Mouse (Mus musculus): ENCODE measurements around the gene 5031410I06Rik.
"Not testable (repeated sequence)": the region's sequence is repeated elsewhere in the genome, so short reads cannot be mapped to it uniquely, and the experiment has no call there.

The 5031410I06Rik gene

GRCm38 (mm10) chr5:26105262-26105661 lies at the start of gene 5031410I06Rik:
Gene 5031410I06Rik (minus strand): TSS chr5:26105362.
- not testable (repeated sequence) for DNase-seq (ENCODE audit: low spot score)

DNA sequence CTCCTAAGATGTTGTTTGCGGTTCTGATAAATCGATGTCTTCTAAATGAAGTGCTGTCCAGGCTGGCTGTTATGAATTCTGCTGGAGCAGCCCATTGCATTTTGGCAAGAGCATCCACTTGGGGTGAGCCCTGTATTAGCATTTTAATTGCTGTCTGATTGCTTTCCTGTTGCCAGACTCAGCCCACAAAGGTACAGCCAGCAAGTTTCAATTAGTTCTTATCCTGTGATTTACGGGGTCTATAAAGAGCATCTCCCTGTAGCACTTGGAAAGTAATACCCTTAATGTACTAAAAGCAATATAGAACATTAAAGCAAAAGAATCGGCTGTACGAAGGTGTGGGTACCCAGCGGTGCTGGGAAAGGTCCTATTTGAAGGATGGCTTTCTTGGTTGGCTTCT lies 37.7 kb upstream of the 5031410I06Rik start:
- DNase-seq (ENCODE audit: low spot score) = no peak

- DNase-seq (ENCODE audit: low spot score) = not testable (repeated sequence)
Measured at GRCm38 (mm10) chr5:26121321-26121720, 16.2 kb upstream of the 5031410I06Rik start, which contains the start of gene Gm10220. Gene Gm10220 (minus strand): TSS chr5:26121421.

GRCm38 (mm10) chr5:26089191-26089590 lies 16.0 kb downstream of the 5031410I06Rik start, which contains the start of gene Gm10471:
Gene Gm10471 (minus strand): TSS chr5:26089291.
- DNase-seq (ENCODE audit: low spot score) = not testable (repeated sequence)

GRCm38 (mm10) chr5:26079023-26079422 lies 26.1 kb downstream of the 5031410I06Rik start:
- not testable (repeated sequence) for DNase-seq (ENCODE audit: low spot score)

DNA sequence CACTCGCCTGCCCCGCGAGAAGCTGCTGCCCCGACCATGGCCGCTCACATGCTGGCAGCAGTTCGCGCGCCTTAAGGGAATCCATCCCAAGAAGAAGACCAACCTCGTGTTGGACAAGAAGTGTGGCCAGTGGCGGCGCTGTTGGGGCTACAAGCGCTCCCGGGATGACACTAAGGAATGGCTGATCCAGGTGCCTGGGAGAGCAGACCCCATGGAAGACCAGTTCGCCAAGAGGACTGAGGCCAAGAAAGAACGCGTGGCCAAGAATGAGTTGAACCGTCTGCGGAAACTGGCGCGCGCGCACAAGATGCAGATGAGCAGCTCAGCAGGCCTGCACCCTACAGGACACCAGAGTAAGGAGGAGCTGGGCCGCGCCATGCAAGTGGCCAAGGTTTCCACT lies 34.4 kb downstream of the 5031410I06Rik start:
- no peak for DNase-seq (ENCODE audit: low spot score)

GRCm38 (mm10) chr5:26058481-26058880 lies 46.7 kb downstream of the 5031410I06Rik start, which contains the start of gene Gm7347:
Gene Gm7347 (minus strand): TSS chr5:26058581.
- not testable (repeated sequence) for DNase-seq (ENCODE audit: low spot score)
